8 mouse cellular contexts compared by ENCODE assay signal in genomic region chr2:29669711-29670110, GRCm38 (mm10). TPM values are rescaled to one million over a fixed set of nuclear protein-coding genes. Genes with fewer than 3 reads are reported as not detected.
DNase-seq lines count a peak whose midpoint lies in the region; ATAC-seq lines count a peak whose summit lies in the region.
"Had no signal": no experiment of that assay in that cellular context is flagged by ENCODE, and none has a peak within 500 bp of the region (broad histone marks: within the 10 kb centered on the region; RNA-seq: fewer than 3 reads in every experiment).

No protein-coding gene starts in this region.

- ATAC-seq in hindbrain, embryonic 13.5 days (ENCODE audit: low FRiP score): no peak
- ATAC-seq in midbrain, embryonic 13.5 days: no peak
- peak; percentile 16; the same call in 1 of the 2 replicates for ATAC-seq in forebrain, embryonic 14.5 days
- no peak for ATAC-seq in stomach, embryonic 15.5 days (ENCODE audit: insufficient read depth, low FRiP score, low read depth)

- no peaks in the 10 kb centered on the region for H3K9me3 ChIP-seq in hindbrain, embryonic 13.5 days
- H3K9me3 ChIP-seq in hindbrain, embryonic 10.5 days: no peaks in the 10 kb centered on the region
- H3K9me3 ChIP-seq in midbrain, embryonic 13.5 days: no peaks in the 10 kb centered on the region
- H3K9me3 ChIP-seq in midbrain, embryonic 10.5 days (replicated peaks): no peaks in the 10 kb centered on the region
- no peaks in the 10 kb centered on the region for H3K9me3 ChIP-seq in forebrain, embryonic 14.5 days (replicated peaks; ENCODE audit: control insufficient read depth, low read length)
- no peaks in the 10 kb centered on the region for H3K9me3 ChIP-seq in stomach, embryonic 15.5 days

- H3K9ac ChIP-seq in hindbrain, embryonic 13.5 days: no peak overlapping the region
- H3K9ac ChIP-seq in midbrain, embryonic 13.5 days (replicated peaks): no peak overlapping the region
- no peak overlapping the region for H3K9ac ChIP-seq in forebrain, embryonic 14.5 days (ENCODE audit: low read length)
- H3K9ac ChIP-seq in stomach, embryonic 15.5 days: no peak overlapping the region

- peaks cover 53% of the 10 kb centered on the region for H3K4me1 ChIP-seq in hindbrain, embryonic 13.5 days (replicated peaks)
- H3K4me1 ChIP-seq in hindbrain, embryonic 10.5 days (replicated peaks): peaks cover 36% of the 10 kb centered on the region
- peaks cover 54% of the 10 kb centered on the region for H3K4me1 ChIP-seq in midbrain, embryonic 13.5 days (replicated peaks)
- H3K4me1 ChIP-seq in midbrain, embryonic 10.5 days: peaks cover 61% of the 10 kb centered on the region
- peaks cover 27% of the 10 kb centered on the region for H3K4me1 ChIP-seq in forebrain, embryonic 14.5 days (ENCODE audit: control insufficient read depth, insufficient read depth, low read length)
- peaks cover 34% of the 10 kb centered on the region for H3K4me1 ChIP-seq in stomach, embryonic 15.5 days

- H3K36me3 ChIP-seq in hindbrain, embryonic 13.5 days: no peaks in the 10 kb centered on the region
- 0 out of 2 replicates have a peak, but pooled peaks cover 4% of the 10 kb centered on the region for H3K36me3 ChIP-seq in hindbrain, embryonic 10.5 days
- no peaks in the 10 kb centered on the region for H3K36me3 ChIP-seq in midbrain, embryonic 13.5 days
- no peaks in the 10 kb centered on the region for H3K36me3 ChIP-seq in midbrain, embryonic 10.5 days
- H3K36me3 ChIP-seq in forebrain, embryonic 14.5 days (ENCODE audit: control insufficient read depth, insufficient read depth, low read length): no peaks in the 10 kb centered on the region
- no peaks in the 10 kb centered on the region for H3K36me3 ChIP-seq in stomach, embryonic 15.5 days

- DNase-seq in hindbrain, embryonic 10.5 days (ENCODE audit: low spot score): no peak
- DNase-seq in midbrain, embryonic 10.5 days (ENCODE audit: low spot score): no peak
- peak; percentile 50 for DNase-seq in forebrain, embryonic 14.5 days (ENCODE audit: low spot score)
- no peak for DNase-seq in testis, postnatal 10 days (ENCODE audit: low spot score)
- DNase-seq: right cerebral cortex, postnatal 14 days had no signal

- no peak overlapping the region for H3K4me3 ChIP-seq in hindbrain, embryonic 13.5 days
- no peak overlapping the region for H3K4me3 ChIP-seq in hindbrain, embryonic 10.5 days
- no peak overlapping the region for H3K4me3 ChIP-seq in midbrain, embryonic 13.5 days (replicated peaks)
- no peak overlapping the region for H3K4me3 ChIP-seq in midbrain, embryonic 10.5 days
- no peak overlapping the region for H3K4me3 ChIP-seq in forebrain, embryonic 14.5 days (ENCODE audit: low read depth, low read length)
- H3K4me3 ChIP-seq in stomach, embryonic 15.5 days (replicated peaks): no peak overlapping the region

- H3K4me2 ChIP-seq in hindbrain, embryonic 13.5 days: no peak overlapping the region
- no peak overlapping the region for H3K4me2 ChIP-seq in midbrain, embryonic 13.5 days (replicated peaks)
- H3K4me2 ChIP-seq in forebrain, embryonic 14.5 days (ENCODE audit: low read length): no peak overlapping the region
- no peak overlapping the region for H3K4me2 ChIP-seq in stomach, embryonic 15.5 days

- H3K27me3 ChIP-seq in hindbrain, embryonic 13.5 days: no peaks in the 10 kb centered on the region
- no peaks in the 10 kb centered on the region for H3K27me3 ChIP-seq in hindbrain, embryonic 10.5 days (ENCODE audit: insufficient read depth, poor library complexity, severe bottlenecking)
- no peaks in the 10 kb centered on the region for H3K27me3 ChIP-seq in midbrain, embryonic 13.5 days
- H3K27me3 ChIP-seq in midbrain, embryonic 10.5 days (ENCODE audit: low read depth, poor library complexity, severe bottlenecking): no peaks in the 10 kb centered on the region
- no peaks in the 10 kb centered on the region for H3K27me3 ChIP-seq in forebrain, embryonic 14.5 days (replicated peaks; ENCODE audit: control insufficient read depth, insufficient read depth, low read length)
- H3K27me3 ChIP-seq in stomach, embryonic 15.5 days (replicated peaks): no peaks in the 10 kb centered on the region

- peak overlapping the region; percentile 63 for H3K27ac ChIP-seq in hindbrain, embryonic 13.5 days
- H3K27ac ChIP-seq in hindbrain, embryonic 10.5 days: no peak overlapping the region
- 0 out of 2 replicates have a peak overlapping the region, but pooled peaks have one; percentile 59 for H3K27ac ChIP-seq in midbrain, embryonic 13.5 days
- no peak overlapping the region for H3K27ac ChIP-seq in midbrain, embryonic 10.5 days (replicated peaks)
- 0 out of 2 replicates have a peak overlapping the region, but pooled peaks have one; percentile 10 for H3K27ac ChIP-seq in forebrain, embryonic 14.5 days (ENCODE audit: low read depth, low read length)
- H3K27ac ChIP-seq in stomach, embryonic 15.5 days: peak overlapping the region; percentile 62; the same call in 1 of the 2 replicates

RNA-seq across cellular contexts. Expression of gene Rapgef1, which starts 50.2 kb away (rescaled TPM):
- 14.3 and 16.1 TPM in 2 replicates for polyA plus RNA-seq in hindbrain, embryonic 13.5 days (2015; fragmentation: Nextera tagmentation; extraction: Ambion mirVana)
- polyA plus RNA-seq in hindbrain, embryonic 10.5 days (2016; fragmentation: Nextera tagmentation; extraction: Ambion mirVana): 13.5 and 16.0 TPM in 2 replicates
- polyA plus RNA-seq in midbrain, embryonic 13.5 days (2015; fragmentation: Nextera tagmentation; extraction: Ambion mirVana): 16.7 and 19.8 TPM in 2 replicates
- polyA plus RNA-seq in midbrain, embryonic 10.5 days (2016; fragmentation: Nextera tagmentation; extraction: Ambion mirVana): 14.4 and 15.4 TPM in 2 replicates
- 17.3 and 19.9 TPM in 2 replicates for polyA plus RNA-seq in forebrain, embryonic 14.5 days (2014; fragmentation: Nextera tagmentation; extraction: Ambion mirVana)
- 12.7 and 14.5 TPM in 2 replicates for polyA plus RNA-seq in stomach, embryonic 15.5 days (2015; fragmentation: Nextera tagmentation; extraction: Ambion mirVana)

Comparison
In these comparisons a context has a peak if more than half of its experiments do, and no peak if none do; other contexts are left out.
1. H3K27ac ChIP-seq: peak in hindbrain, embryonic 13.5 days (single experiment), midbrain, embryonic 13.5 days (single experiment), forebrain, embryonic 14.5 days (single experiment) and stomach, embryonic 15.5 days (single experiment); none in hindbrain, embryonic 10.5 days (single experiment) and midbrain, embryonic 10.5 days (single experiment).